Mouse (Mus musculus) lung, embryonic 14.5 days (tissue): ENCODE data around the gene Rbl1. TPM values are rescaled to one million over a fixed set of nuclear protein-coding genes. Genes with fewer than 3 reads are reported as not detected.
"Not testable (repeated sequence)": the region's sequence is repeated elsewhere in the genome, so short reads cannot be mapped to it uniquely, and the experiment has no call there.

Experiments used
- ATAC-seq: fragments of 200-750 bp; cut with Nextera tagmentation; 2 replicates; pipeline ENCODE4 v1.8.0; 2017; ENCODE audit warnings: mild to moderate bottlenecking, moderate TSS enrichment, moderate library complexity; ENCODE audit not compliant: insufficient read depth
- DNase-seq: peaks from one replicate; pipeline ENCODE4 v3.0.0-alpha.2; 2015
- H3K27ac ChIP-seq: fragments of 300-500 bp; sonication (generic); 2 replicates; pipeline ENCODE4 v1.5.1; 2014; ENCODE audit warnings: low read depth, mild to moderate bottlenecking, moderate library complexity
- H3K27me3 ChIP-seq: fragments of 300-500 bp; sonication (generic); 2 replicates; pipeline ENCODE4 v1.6.1; 2014; ENCODE audit warnings: low read length, control low read depth; ENCODE audit not compliant: insufficient read depth
- H3K36me3 ChIP-seq: fragments of 300-500 bp; sonication (generic); 2 replicates; pipeline ENCODE4 v1.6.1; 2014; ENCODE audit warnings: control low read depth; ENCODE audit not compliant: insufficient read depth
- H3K4me1 ChIP-seq: fragments of 300-500 bp; sonication (generic); 2 replicates; pipeline ENCODE4 v1.6.1; 2014; ENCODE audit warnings: antibody characterized with exemption, control low read depth; ENCODE audit not compliant: insufficient read depth
- H3K4me2 ChIP-seq: fragments of 300-500 bp; sonication (generic); 2 replicates; pipeline ENCODE4 v1.6.1; 2014; ENCODE audit warnings: mild to moderate bottlenecking
- H3K4me3 ChIP-seq: fragments of 300-500 bp; sonication (generic); 2 replicates; pipeline ENCODE4 v1.5.1; 2014; ENCODE audit warnings: low read depth, low read length
- H3K9ac ChIP-seq: fragments of 300-500 bp; sonication (generic); 2 replicates; pipeline ENCODE4 v1.6.1; 2014
- H3K9me3 ChIP-seq: fragments of 300-500 bp; sonication (generic); 2 replicates; pipeline ENCODE4 v1.6.1; 2016; ENCODE audit warnings: low read depth, low read length, control low read depth
- CTCF ChIP-seq: IDR thresholded peaks from 2 replicates; pipeline ENCODE4 v1.5.1; 2016; ENCODE audit warnings: antibody characterized with exemption, low read depth
- WGBS: fragments of 180-500 bp; shearing (Covaris S2); extraction: QIAGEN DNeasy Blood & Tissue Kit; methylation state at CpG from one replicate; pipeline ENCODE4 v1.1.7; 2014; 5-methylcytosine and 5-hydroxymethylcytosine counted together
- polyA plus RNA-seq: library from polyadenylated mRNA; unstranded; fragments of >200 nt; fragmentation: Nextera tagmentation; extraction: Ambion mirVana; gene quantifications from 2 replicates; pipeline ENCODE4 v1.2.1, GENCODE M21; 2014

Rbl1 gene
- polyA plus RNA-seq: 36.4 and 37.3 TPM in 2 replicates

DNA sequence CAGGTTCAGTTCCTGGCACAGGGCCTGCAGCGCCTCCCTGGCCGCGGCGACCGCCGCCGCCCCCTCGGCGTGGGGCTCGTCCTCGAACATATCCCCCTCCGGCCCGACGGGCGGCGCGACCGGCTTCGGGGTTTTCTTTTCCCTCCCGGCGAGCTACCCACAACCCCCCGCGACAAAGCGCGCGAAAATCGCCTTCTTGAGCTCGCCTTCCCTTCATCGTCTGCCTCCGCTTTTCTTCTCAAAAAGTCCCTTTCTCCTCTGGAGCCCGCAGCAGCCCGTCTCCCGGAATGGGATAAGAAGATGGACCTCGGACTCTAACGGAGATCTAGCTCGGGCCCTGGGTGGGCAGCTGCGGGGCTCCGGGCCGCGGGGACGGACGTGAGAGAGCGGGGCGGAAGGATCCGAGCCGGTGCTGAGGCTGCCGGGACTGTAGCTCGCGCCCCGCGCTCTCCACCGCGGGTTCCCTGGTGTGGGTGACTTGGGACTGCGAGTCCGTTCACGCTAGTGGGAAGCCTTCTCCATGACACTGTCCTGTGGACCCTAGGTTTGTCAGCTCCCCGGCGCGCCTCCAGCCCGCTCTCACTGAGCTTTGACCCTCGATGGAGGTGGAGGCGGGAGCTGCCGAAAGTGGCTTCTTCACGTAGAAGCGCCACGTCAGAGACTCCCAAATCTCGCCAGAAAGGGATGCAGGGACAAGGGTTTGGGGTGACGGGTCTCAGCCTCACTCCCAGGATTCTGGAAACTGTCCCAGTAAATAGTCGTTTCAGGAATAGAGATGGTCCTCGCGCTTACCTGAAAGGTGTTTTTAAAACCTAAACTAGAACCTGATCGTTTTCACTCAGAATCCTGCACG lies at the start of gene Rbl1:
TSS of gene Rbl1 (minus strand) at position 169 of the 853 bp plus-strand sequence.
- H3K36me3 ChIP-seq: 0 out of 2 replicates have a peak, but pooled peaks cover 9% of the 10 kb centered on the region
- H3K4me1 ChIP-seq: no peaks in the 10 kb centered on the region
- H3K9me3 ChIP-seq: peaks cover 3% of the 10 kb centered on the region; the same call in 1 of the 2 replicates
- peak within 1 kb of the TSS; percentile 99 for H3K9ac ChIP-seq
- ATAC-seq (peak; percentile 85), DNase-seq (peak; percentile 98)
- peak within 1 kb of the TSS; percentile 99 for H3K27ac ChIP-seq
- peak within 1 kb of the TSS; percentile 77 for H3K4me3 ChIP-seq
- WGBS: 2% methylated on average over 73 of the region's 73 CpGs
- H3K27me3 ChIP-seq: no peaks in the 10 kb centered on the region
- TF ChIP-seq CTCF: no peak; the same call in 1 of the 2 replicates
- peak within 1 kb of the TSS; percentile 88 for H3K4me2 ChIP-seq

- Histone ChIP-seq H3K27ac (no peak overlapping the region), H3K4me3 (no peak overlapping the region), H3K4me1 (no peaks in the 10 kb centered on the region), H3K27me3 (no peaks in the 10 kb centered on the region), H3K4me2 (no peak overlapping the region), H3K9ac (no peak overlapping the region), H3K36me3 (no peaks in the 10 kb centered on the region), H3K9me3 (no peaks in the 10 kb centered on the region)
- TF ChIP-seq CTCF: no peak
- DNase-seq: no peak
- no peak for ATAC-seq
Measured at GRCm38 (mm10) chr2:157248111-157248510, 43.8 kb upstream of the Rbl1 start.

DNA sequence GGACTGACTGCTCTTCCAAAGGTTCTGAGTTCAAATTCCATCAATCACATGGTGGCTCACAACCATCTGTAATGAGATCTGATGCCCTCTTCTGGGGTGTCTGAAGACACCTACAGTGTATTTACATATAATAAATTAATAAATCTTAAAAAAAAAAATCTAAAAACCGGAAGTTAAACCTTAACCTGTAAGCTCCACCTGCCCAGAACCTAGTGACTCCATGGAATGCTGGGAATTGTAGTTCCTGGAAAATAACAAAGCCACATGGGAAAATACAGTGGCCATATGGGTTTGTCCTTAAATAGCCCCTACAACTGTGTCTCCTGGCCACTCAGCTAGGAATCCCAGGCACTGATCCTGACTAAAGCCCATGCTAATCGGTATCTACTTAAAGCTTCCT lies 41.3 kb upstream of the Rbl1 start:
- no peak overlapping the region for H3K4me2 ChIP-seq
- ATAC-seq: no peak
- no peak overlapping the region for H3K9ac ChIP-seq
- H3K9me3 ChIP-seq: no peaks in the 10 kb centered on the region
- WGBS: 68% methylated on average over 2 of the region's 2 CpGs
- DNase-seq: no peak
- no peak overlapping the region for H3K4me3 ChIP-seq
- no peaks in the 10 kb centered on the region for H3K36me3 ChIP-seq
- H3K4me1 ChIP-seq: no peaks in the 10 kb centered on the region
- TF ChIP-seq CTCF: no peak
- no peak overlapping the region for H3K27ac ChIP-seq
- no peaks in the 10 kb centered on the region for H3K27me3 ChIP-seq

GRCm38 (mm10) chr2:157245001-157245400 lies 40.7 kb upstream of the Rbl1 start:
- H3K36me3 ChIP-seq: no peaks in the 10 kb centered on the region
- no peaks in the 10 kb centered on the region for H3K9me3 ChIP-seq
- H3K4me3 ChIP-seq: no peak overlapping the region
- 26% methylated on average over 5 of the region's 5 CpGs for WGBS
- DNase-seq (no peak), ATAC-seq (no peak)
- H3K9ac ChIP-seq: no peak overlapping the region
- no peak overlapping the region for H3K4me2 ChIP-seq
- H3K4me1 ChIP-seq: no peaks in the 10 kb centered on the region
- H3K27me3 ChIP-seq: no peaks in the 10 kb centered on the region
- no peak overlapping the region for H3K27ac ChIP-seq
- TF ChIP-seq CTCF: no peak

- no peak overlapping the region for H3K4me2 ChIP-seq
- DNase-seq (no peak), ATAC-seq (no peak)
- H3K9me3 ChIP-seq: no peaks in the 10 kb centered on the region
- H3K9ac ChIP-seq: no peak overlapping the region
- no peaks in the 10 kb centered on the region for H3K4me1 ChIP-seq
- TF ChIP-seq CTCF: no peak
- no peaks in the 10 kb centered on the region for H3K36me3 ChIP-seq
- H3K27me3 ChIP-seq: no peaks in the 10 kb centered on the region
- H3K4me3 ChIP-seq: no peak overlapping the region
- no peak overlapping the region for H3K27ac ChIP-seq
- 91% methylated on average over 8 of the region's 8 CpGs for WGBS
Measured at GRCm38 (mm10) chr2:157235946-157236345, 31.6 kb upstream of the Rbl1 start.

DNA sequence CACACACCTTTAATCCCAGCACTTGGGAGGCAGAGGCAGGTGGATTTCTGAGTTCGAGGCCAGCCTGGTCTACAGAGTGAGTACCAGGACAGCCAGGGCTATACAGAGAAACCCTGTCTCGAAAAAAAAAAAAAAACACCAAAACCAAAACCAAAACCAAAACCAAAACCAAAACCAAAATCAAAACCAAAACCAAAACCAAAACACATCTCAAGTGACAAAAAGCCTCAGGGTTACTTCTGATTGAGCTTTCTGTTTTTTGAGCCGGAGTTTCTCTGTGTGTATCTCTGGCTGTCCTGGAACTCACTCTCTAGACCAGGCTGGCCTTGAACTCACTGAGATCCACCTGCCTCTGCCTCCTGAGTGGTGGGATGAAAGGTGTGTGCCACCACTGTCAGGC lies 17.6 kb upstream of the Rbl1 start:
- 90% methylated on average over 3 of the region's 3 CpGs for WGBS
- not testable (repeated sequence) for ATAC-seq, H3K9ac ChIP-seq, H3K36me3 ChIP-seq, DNase-seq, H3K27me3 ChIP-seq, H3K27ac ChIP-seq, H3K4me1 ChIP-seq, H3K4me2 ChIP-seq, H3K9me3 ChIP-seq, H3K4me3 ChIP-seq

DNA sequence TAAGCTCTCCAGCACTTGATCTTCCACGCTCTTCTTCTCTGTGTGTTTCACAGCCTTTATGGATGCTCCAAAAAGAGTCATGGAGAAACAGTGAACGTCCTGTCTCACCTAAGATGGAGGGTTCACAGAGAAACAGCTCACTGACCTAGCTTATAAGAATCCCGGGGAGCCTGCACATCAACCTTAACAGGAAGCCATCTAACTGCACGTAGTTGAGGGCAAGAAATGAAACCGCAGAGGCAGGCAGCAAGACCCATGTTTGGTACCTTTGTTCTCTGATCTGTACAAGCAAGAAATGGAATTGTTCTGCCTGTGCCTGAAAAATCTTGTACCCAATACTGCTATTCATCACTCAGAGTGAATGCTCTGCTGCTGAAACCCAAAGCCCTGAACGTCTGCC lies 15.8 kb upstream of the Rbl1 start:
- WGBS: 81% methylated on average over 6 of the region's 6 CpGs
- no peak overlapping the region for H3K27ac ChIP-seq
- no peak overlapping the region for H3K4me3 ChIP-seq
- no peak overlapping the region for H3K4me2 ChIP-seq
- H3K36me3 ChIP-seq: no peaks in the 10 kb centered on the region
- no peak overlapping the region for H3K9ac ChIP-seq
- ATAC-seq (no peak), DNase-seq (no peak)
- no peak for TF ChIP-seq CTCF
- H3K4me1 ChIP-seq: no peaks in the 10 kb centered on the region
- no peaks in the 10 kb centered on the region for H3K9me3 ChIP-seq
- no peaks in the 10 kb centered on the region for H3K27me3 ChIP-seq
